Mouse (Mus musculus) MEL (cell line): ENCODE data around the gene Atp13a1.

Source experiments
- CTCF ChIP-seq, 3 experiments: IDR thresholded peaks in 2 of 3; conservative IDR thresholded peaks in 1 of 3; 2 replicates each; pipeline ENCODE4 v1.5.1; 2011 to 2012; ENCODE audit warnings: low read length in 3 of 3, low read depth in 2 of 3, mild to moderate bottlenecking in 2 of 3, improper control_type of control experiment in 1 of 3, inconsistent platforms in 1 of 3, mixed read lengths in 1 of 3, moderate library complexity in 1 of 3; ENCODE audit not compliant: control insufficient read depth in 1 of 3, insufficient read depth in 1 of 3, poor library complexity in 1 of 3, severe bottlenecking in 1 of 3
- EP300 ChIP-seq, 2 experiments: IDR thresholded peaks; 2 replicates each; pipeline ENCODE4 v1.6.1; 2011; ENCODE audit warnings: improper control_type of control experiment in 2 of 2, low read length in 2 of 2, low read depth in 1 of 2, mild to moderate bottlenecking in 1 of 2
- MAX ChIP-seq: IDR thresholded peaks from 2 replicates; pipeline ENCODE4 v1.6.1; 2011; ENCODE audit warnings: low read length, improper control_type of control experiment
- MEF2A ChIP-seq: IDR thresholded peaks from 2 replicates; pipeline ENCODE4 v1.6.1; 2014; ENCODE audit warnings: low read depth, mild to moderate bottlenecking, inconsistent platforms, low read length, improper control_type of control experiment; ENCODE audit not compliant: poor library complexity, insufficient replicate concordance, severe bottlenecking; ENCODE audit errors: extremely low read depth
- POLR2A ChIP-seq, 2 experiments: IDR thresholded peaks; 2 replicates each; pipeline ENCODE4 v1.6.1; 2011 to 2012; ENCODE audit warnings: low read length in 2 of 2, mild to moderate bottlenecking in 2 of 2, control low read depth in 1 of 2, improper control_type of control experiment in 1 of 2, low read depth in 1 of 2, moderate library complexity in 1 of 2; ENCODE audit not compliant: control insufficient read depth in 1 of 2, insufficient read depth in 1 of 2, poor library complexity in 1 of 2
- UBTF ChIP-seq: IDR thresholded peaks from 2 replicates; pipeline ENCODE4 v1.6.1; 2012; ENCODE audit warnings: low read depth, mild to moderate bottlenecking, inconsistent platforms, low read length, improper control_type of control experiment, moderate library complexity, borderline replicate concordance; ENCODE audit not compliant: insufficient read depth

DNA sequence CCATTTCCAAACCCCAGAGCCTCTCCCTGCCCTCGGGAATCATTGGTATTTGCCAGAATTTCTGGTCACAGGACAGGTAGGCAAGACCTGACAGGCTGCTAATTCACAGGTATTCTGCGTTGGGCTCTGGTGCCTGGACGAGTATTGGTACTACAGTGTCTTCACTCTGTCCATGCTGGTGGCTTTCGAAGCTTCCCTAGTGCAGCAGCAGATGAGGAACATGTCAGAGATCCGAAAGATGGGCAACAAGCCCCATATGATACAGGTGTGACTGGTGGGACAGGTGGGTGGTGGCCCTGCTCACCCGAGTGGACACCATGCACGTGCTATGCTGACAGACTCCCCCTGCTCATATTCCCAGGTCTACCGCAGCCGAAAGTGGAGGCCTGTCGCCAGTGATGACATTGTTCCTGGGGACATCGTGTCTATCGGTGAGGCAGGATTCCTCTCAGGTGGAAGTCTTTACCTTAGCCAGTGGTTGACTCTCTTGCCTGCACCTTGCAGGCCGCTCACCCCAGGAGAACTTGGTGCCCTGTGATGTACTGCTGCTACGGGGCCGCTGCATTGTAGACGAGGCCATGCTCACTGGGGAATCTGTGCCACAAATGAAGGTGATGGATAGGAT lies 5.9 kb downstream of the Atp13a1 start:
- no peak for TF ChIP-seq MAX
- TF ChIP-seq POLR2A (IDR thresholded peaks at IDR 0.05; ENCODE audit: control insufficient read depth in 1 of 2, insufficient read depth in 1 of 2, low read depth in 1 of 2, low read length in 2 of 2, poor library complexity in 1 of 2), result no peak
- no peak for TF ChIP-seq EP300 (IDR thresholded peaks at IDR 0.05; ENCODE audit: low read depth in 1 of 2, low read length in 2 of 2)
- TF ChIP-seq CTCF (IDR thresholded peaks at IDR 0.05 in 2 of 3, conservative IDR thresholded peaks at IDR 0.05 in 1 of 3; ENCODE audit: control insufficient read depth in 1 of 3, insufficient read depth in 1 of 3, low read depth in 2 of 3, low read length in 3 of 3, poor library complexity in 1 of 3, severe bottlenecking in 1 of 3), result no peak
- no peak for TF ChIP-seq MEF2A
- no peak for TF ChIP-seq UBTF
